Mouse (Mus musculus): ENCODE results near the gene Tshz2. TPM values are rescaled to one million over a fixed set of nuclear protein-coding genes. Genes with fewer than 3 reads are reported as not detected.
A peak's percentile ranks its signal among the peaks of the same experiment; 100 is the strongest.

Gene Tshz2
- polyA plus RNA-seq, 1 experiment from 2014 or later: 3.6 TPM

- no peaks in the 10 kb centered on the region for H3K9me3 ChIP-seq (replicated peaks)
- H3K4me3 ChIP-seq: no peak overlapping the region
- no peak overlapping the region for H3K9ac ChIP-seq
- H3K27ac ChIP-seq: no peak overlapping the region
- H3K4me2 ChIP-seq: no peak overlapping the region
- H3K36me3 ChIP-seq: no peaks in the 10 kb centered on the region
- no peaks in the 10 kb centered on the region for H3K27me3 ChIP-seq
- no peaks in the 10 kb centered on the region for H3K4me1 ChIP-seq (replicated peaks)
- ATAC-seq (replicated peaks; ENCODE audit: insufficient number of reproducible peaks, insufficient read depth, low FRiP score, low read depth): no peak
- WGBS: 80% methylated on average over 14 of the region's 14 CpGs
Measured at GRCm38 (mm10) chr2:170058774-170059173, 426.0 kb downstream of the Tshz2 start.

- Histone ChIP-seq H3K4me1 (replicated peaks) (no peaks in the 10 kb centered on the region), H3K4me2 (no peak overlapping the region), H3K36me3 (no peaks in the 10 kb centered on the region), H3K9ac (no peak overlapping the region), H3K27ac (no peak overlapping the region), H3K27me3 (no peaks in the 10 kb centered on the region), H3K9me3 (replicated peaks) (no peaks in the 10 kb centered on the region), H3K4me3 (no peak overlapping the region)
- ATAC-seq (replicated peaks; ENCODE audit: insufficient number of reproducible peaks, insufficient read depth, low FRiP score, low read depth): no peak
- 70% methylated on average over 4 of the region's 4 CpGs for WGBS
Measured at GRCm38 (mm10) chr2:170060066-170060465, 427.3 kb downstream of the Tshz2 start.

- Histone ChIP-seq H3K9me3 (replicated peaks) (no peaks in the 10 kb centered on the region), H3K36me3 (no peaks in the 10 kb centered on the region), H3K27me3 (no peaks in the 10 kb centered on the region), H3K27ac (no peak overlapping the region), H3K4me1 (replicated peaks) (no peaks in the 10 kb centered on the region), H3K4me3 (no peak overlapping the region), H3K4me2 (no peak overlapping the region), H3K9ac (no peak overlapping the region)
- WGBS: 86% methylated on average over 3 of the region's 3 CpGs
- no peak for ATAC-seq (replicated peaks; ENCODE audit: insufficient number of reproducible peaks, insufficient read depth, low FRiP score, low read depth)
Measured at GRCm38 (mm10) chr2:170062378-170062777, 429.6 kb downstream of the Tshz2 start.

- WGBS: 77% methylated on average over 5 of the region's 5 CpGs
- ATAC-seq (replicated peaks; ENCODE audit: insufficient number of reproducible peaks, insufficient read depth, low FRiP score, low read depth): no peak
- no peak overlapping the region for H3K27ac ChIP-seq
- H3K4me2 ChIP-seq: no peak overlapping the region
- H3K9me3 ChIP-seq (replicated peaks): no peaks in the 10 kb centered on the region
- H3K4me1 ChIP-seq (replicated peaks): 0 out of 2 replicates have a peak, but pooled peaks cover 2% of the 10 kb centered on the region
- H3K9ac ChIP-seq: no peak overlapping the region
- H3K4me3 ChIP-seq: no peak overlapping the region
- H3K36me3 ChIP-seq: no peaks in the 10 kb centered on the region
- H3K27me3 ChIP-seq: no peaks in the 10 kb centered on the region
Measured at GRCm38 (mm10) chr2:170069976-170070375, 437.2 kb downstream of the Tshz2 start.

- peak overlapping the region; percentile 42 for H3K4me2 ChIP-seq
- no peaks in the 10 kb centered on the region for H3K36me3 ChIP-seq
- H3K4me3 ChIP-seq: peak overlapping the region; percentile 15
- H3K27ac ChIP-seq: peak overlapping the region; percentile 5; the same call in 1 of the 2 replicates
- H3K9me3 ChIP-seq (replicated peaks): no peaks in the 10 kb centered on the region
- no peak for ATAC-seq (replicated peaks; ENCODE audit: insufficient number of reproducible peaks, insufficient read depth, low FRiP score, low read depth)
- WGBS: 37% methylated on average over 15 of the region's 15 CpGs
- no peak overlapping the region for H3K9ac ChIP-seq
- no peaks in the 10 kb centered on the region for H3K27me3 ChIP-seq
- H3K4me1 ChIP-seq (replicated peaks): 0 out of 2 replicates have a peak, but pooled peaks cover 2% of the 10 kb centered on the region
Measured at GRCm38 (mm10) chr2:170070641-170071241, 437.9 kb downstream of the Tshz2 start.

- Histone ChIP-seq H3K4me1 (replicated peaks) (no peaks in the 10 kb centered on the region), H3K27me3 (no peaks in the 10 kb centered on the region)
- WGBS: 67% methylated on average over 6 of the region's 6 CpGs
Measured at GRCm38 (mm10) chr2:170076941-170077490, 444.2 kb downstream of the Tshz2 start.

GRCm38 (mm10) chr2:170078041-170078440 is 445.2 kb downstream of the Tshz2 start:
- H3K27ac ChIP-seq: no peak overlapping the region
- no peak for ATAC-seq (replicated peaks; ENCODE audit: insufficient number of reproducible peaks, insufficient read depth, low FRiP score, low read depth)
- no peaks in the 10 kb centered on the region for H3K9me3 ChIP-seq (replicated peaks)
- no peaks in the 10 kb centered on the region for H3K36me3 ChIP-seq
- H3K27me3 ChIP-seq: no peaks in the 10 kb centered on the region
- H3K9ac ChIP-seq: no peak overlapping the region
- WGBS: 78% methylated on average over 10 of the region's 10 CpGs
- no peak overlapping the region for H3K4me2 ChIP-seq
- H3K4me3 ChIP-seq: no peak overlapping the region
- H3K4me1 ChIP-seq (replicated peaks): no peaks in the 10 kb centered on the region

More at GRCm38 (mm10) chr2:170076941-170077490, 444.2 kb downstream of the Tshz2 start:
- Histone ChIP-seq H3K4me3 (no peak overlapping the region), H3K9ac (no peak overlapping the region), H3K9me3 (replicated peaks) (no peaks in the 10 kb centered on the region), H3K36me3 (no peaks in the 10 kb centered on the region), H3K27ac (no peak overlapping the region), H3K4me2 (no peak overlapping the region)
- no peak for ATAC-seq (replicated peaks; ENCODE audit: insufficient number of reproducible peaks, insufficient read depth, low FRiP score, low read depth)

- Histone ChIP-seq H3K27me3 (no peaks in the 10 kb centered on the region), H3K4me2 (no peak overlapping the region), H3K4me3 (no peak overlapping the region), H3K9ac (no peak overlapping the region), H3K9me3 (replicated peaks) (no peaks in the 10 kb centered on the region), H3K4me1 (replicated peaks) (no peaks in the 10 kb centered on the region), H3K27ac (no peak overlapping the region), H3K36me3 (no peaks in the 10 kb centered on the region)
- no peak for ATAC-seq (replicated peaks; ENCODE audit: insufficient number of reproducible peaks, insufficient read depth, low FRiP score, low read depth)
- WGBS: 42% methylated on average over 15 of the region's 15 CpGs
Measured at GRCm38 (mm10) chr2:170078442-170079017, 445.7 kb downstream of the Tshz2 start.

- 69% methylated on average over 10 of the region's 10 CpGs for WGBS
- H3K36me3 ChIP-seq: no peaks in the 10 kb centered on the region
Measured at GRCm38 (mm10) chr2:170091563-170092443, 459.0 kb downstream of the Tshz2 start.

GRCm38 (mm10) chr2:170094220-170094619 is 461.4 kb downstream of the Tshz2 start:
- H3K4me3 ChIP-seq: no peak overlapping the region
- no peak overlapping the region for H3K4me2 ChIP-seq
- no peak for ATAC-seq (replicated peaks; ENCODE audit: insufficient number of reproducible peaks, insufficient read depth, low FRiP score, low read depth)
- no peak overlapping the region for H3K27ac ChIP-seq
- no peak overlapping the region for H3K9ac ChIP-seq
- H3K36me3 ChIP-seq: no peaks in the 10 kb centered on the region
- 82% methylated on average over 17 of the region's 17 CpGs for WGBS
- no peaks in the 10 kb centered on the region for H3K9me3 ChIP-seq (replicated peaks)
- no peaks in the 10 kb centered on the region for H3K27me3 ChIP-seq
- H3K4me1 ChIP-seq (replicated peaks): no peaks in the 10 kb centered on the region

More at GRCm38 (mm10) chr2:170091563-170092443, 459.0 kb downstream of the Tshz2 start:
- Histone ChIP-seq H3K4me1 (replicated peaks) (no peaks in the 10 kb centered on the region), H3K4me2 (no peak overlapping the region), H3K4me3 (no peak overlapping the region), H3K9me3 (replicated peaks) (no peaks in the 10 kb centered on the region), H3K9ac (no peak overlapping the region), H3K27me3 (no peaks in the 10 kb centered on the region), H3K27ac (no peak overlapping the region)
- no peak for ATAC-seq (replicated peaks; ENCODE audit: insufficient number of reproducible peaks, insufficient read depth, low FRiP score, low read depth)

- no peaks in the 10 kb centered on the region for H3K36me3 ChIP-seq
- H3K4me1 ChIP-seq (replicated peaks): no peaks in the 10 kb centered on the region
- H3K27ac ChIP-seq: no peak overlapping the region
- no peak for ATAC-seq (replicated peaks; ENCODE audit: insufficient number of reproducible peaks, insufficient read depth, low FRiP score, low read depth)
- no peak overlapping the region for H3K4me3 ChIP-seq
- no peak overlapping the region for H3K4me2 ChIP-seq
- H3K27me3 ChIP-seq: no peaks in the 10 kb centered on the region
- no peaks in the 10 kb centered on the region for H3K9me3 ChIP-seq (replicated peaks)
- 88% methylated on average over 9 of the region's 9 CpGs for WGBS
- no peak overlapping the region for H3K9ac ChIP-seq
Measured at GRCm38 (mm10) chr2:170094871-170095270, 462.1 kb downstream of the Tshz2 start.

Measured in heart, embryonic 15.5 days (tissue).